Mouse (Mus musculus): ENCODE measurements around the gene Mtx1. TPM values are rescaled to one million over a fixed set of nuclear protein-coding genes. Genes with fewer than 3 reads are reported as not detected.

Mtx1 gene
- polyA plus RNA-seq (2015; fragmentation: Illumina TruSeq; extraction: RNeasy Lipid Tissue Mini Kit (QIAGEN cat#74804); ENCODE audit: low read depth, low replicate concordance) = 99.5 TPM

DNA sequence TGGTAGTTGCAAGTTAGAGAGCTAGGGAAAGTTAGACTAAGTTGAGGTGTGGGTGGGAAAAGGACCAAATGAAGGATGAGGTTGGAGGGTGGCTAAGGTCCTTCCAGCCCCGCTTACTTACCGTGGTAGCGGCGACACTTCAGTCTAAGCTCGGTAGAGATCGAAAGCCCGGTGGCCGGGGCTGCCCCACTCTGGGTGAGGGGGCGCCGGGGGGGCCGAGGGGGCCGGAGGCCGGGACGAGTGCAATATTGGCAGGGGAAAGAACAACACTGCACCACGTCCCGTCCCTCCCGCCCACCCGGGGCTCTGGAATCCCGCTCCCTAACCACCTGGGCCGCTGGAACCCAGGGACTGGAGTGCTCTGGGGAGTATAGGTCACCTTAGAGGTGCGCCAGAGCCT, at the start of gene Mtx1:
Gene Mtx1, minus strand, starts transcription at position 189 of the 400 bp plus-strand sequence.

DNA sequence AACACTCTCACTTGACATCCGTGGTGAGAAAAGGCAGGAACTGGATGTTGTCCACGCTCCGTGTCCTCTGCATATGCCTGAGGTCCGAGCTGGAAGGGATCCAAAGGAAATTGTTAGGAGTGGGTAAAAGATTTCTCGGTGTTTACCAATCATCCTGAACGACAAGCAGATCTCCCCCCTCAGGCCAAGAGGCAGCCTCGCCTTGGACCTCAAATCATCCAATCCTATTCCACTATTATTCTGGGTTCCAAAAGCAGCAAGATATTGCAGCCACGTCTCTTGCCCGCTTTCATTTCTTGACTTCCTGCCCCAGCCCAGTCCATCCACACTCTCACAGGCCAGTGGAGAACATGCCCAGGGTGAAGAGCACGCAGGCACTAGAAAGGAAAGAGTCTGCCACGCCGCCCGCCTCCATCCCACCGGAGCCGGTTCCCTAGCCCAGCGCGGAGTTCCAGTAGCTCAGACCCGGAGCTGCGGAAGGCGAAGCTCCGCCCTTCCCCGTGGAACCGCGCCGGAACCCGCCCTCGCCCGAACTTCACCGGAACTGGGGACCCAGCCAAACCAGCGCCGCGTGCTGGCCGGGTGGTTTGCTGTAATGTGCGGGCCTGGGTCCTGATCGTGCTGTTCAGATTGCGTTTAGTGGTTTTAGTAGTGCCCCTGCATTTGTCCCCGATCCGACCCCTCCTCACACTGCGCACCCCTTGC, 43.3 kb upstream of the Mtx1 start, which contains the start of gene Slc50a1:
Gene Slc50a1, minus strand, starts transcription at position 520 of the 705 bp plus-strand sequence.

DNA sequence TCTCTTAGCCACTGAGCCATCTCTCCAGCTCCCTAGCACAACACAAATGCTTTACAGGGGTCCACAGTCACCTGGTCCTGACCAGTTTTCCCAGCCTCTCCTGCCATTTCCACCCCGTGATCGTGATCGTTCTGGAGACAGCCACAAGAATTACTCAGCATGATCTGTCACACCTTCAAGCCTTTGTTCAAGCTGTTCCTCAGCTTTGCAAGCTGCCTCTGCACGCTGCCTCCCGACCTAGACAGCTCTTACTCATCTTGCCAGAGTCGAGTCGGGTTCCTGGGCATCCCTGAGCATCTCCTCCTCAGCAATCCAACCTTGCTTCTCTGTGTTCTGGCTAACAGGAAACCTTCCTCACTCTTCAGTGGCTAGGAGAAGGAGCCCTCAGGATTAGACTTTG, 32.2 kb upstream of the Mtx1 start, which contains the start of gene Dpm3:
Gene Dpm3, plus strand, starts transcription at position 283 of the 400 bp plus-strand sequence.

DNA sequence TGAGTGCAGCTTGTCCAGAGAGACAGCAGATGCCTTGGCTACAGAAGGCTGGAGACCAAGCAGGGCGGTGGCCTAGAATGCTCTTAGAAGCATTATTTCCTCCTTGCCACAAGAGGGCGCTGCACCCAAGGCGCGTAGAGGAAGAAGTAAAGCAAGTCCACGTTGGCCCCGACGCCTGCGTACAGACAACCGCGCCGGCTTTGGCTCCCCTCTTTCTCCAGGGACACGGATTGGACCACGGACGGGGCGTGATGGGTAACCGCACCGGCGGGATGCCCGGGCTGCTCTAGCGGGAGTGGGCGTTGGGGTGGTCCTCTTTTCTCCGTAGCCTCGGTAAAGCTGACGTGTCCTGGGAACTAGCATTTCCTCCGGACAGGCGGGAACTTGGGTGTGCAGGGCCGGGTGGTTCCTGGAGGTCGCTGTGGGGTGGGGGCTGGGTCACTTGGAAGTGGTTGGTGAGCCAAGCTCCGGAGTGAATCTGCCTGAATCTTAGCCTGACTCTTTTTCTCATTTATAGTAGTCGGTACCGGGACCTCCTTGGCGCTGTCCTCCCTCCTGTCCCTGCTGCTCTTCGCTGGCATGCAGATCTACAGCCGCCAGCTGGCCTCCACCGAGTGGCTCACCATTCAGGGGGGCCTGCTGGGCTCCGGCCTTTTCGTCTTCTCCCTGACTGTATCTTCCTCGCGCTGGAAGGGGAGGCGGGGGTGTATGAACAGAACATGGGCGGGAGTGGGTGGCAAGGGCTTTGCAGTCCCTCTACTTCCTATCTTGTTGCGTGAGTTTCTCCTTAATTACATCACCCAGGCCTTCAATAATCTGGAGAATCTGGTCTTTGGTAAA, 19.6 kb upstream of the Mtx1 start, which contains the start of gene Trim46:
Gene Trim46, minus strand, starts transcription at position 49 of the 840 bp plus-strand sequence.

DNA sequence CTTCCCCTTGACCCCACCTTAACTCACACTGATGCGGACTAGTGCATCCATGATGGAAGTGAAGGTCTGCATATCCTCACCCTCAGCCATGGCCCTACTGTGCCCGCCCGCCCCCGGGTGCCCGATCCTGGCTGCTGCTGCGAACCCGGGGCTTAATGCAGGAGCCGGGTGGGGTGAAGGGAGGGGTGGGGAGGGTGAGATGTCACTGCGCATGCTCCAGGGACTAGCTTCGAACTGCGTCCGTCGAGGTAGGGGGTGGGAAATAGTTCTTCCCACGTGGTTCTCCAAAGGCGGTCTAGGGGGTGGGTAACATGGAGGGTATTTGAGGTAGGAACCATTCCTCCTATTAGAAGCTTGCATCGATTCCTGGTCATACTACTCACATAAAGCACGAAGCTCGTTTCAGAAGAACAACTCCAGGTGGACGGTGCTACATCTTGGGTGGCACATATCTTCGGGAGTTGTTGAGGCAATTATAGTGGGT, 18.8 kb upstream of the Mtx1 start, which contains the start of gene Krtcap2:
Gene Krtcap2, plus strand, starts transcription at position 279 of the 484 bp plus-strand sequence.

DNA sequence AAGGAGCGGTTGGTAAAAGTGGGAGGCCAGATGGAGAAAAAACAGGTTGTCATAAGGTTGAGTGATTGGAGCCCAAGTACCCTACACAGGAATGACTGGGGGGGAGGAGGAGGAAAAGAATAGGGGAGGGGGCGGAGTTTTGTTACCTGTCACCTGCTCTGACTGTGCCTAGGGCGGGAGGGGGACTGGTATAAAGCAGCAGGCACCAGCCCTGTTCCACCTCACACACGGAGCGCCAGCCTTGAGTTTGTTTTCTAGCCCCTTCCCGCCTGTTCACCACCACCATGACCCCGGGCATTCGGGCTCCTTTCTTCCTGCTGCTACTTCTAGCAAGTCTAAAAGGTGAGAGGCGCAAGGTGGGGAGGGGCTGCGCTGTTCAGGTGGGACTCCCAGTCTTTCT, 1.9 kb upstream of the Mtx1 start, which contains the start of gene Muc1:
Gene Muc1, plus strand, starts transcription at position 222 of the 400 bp plus-strand sequence.

DNA sequence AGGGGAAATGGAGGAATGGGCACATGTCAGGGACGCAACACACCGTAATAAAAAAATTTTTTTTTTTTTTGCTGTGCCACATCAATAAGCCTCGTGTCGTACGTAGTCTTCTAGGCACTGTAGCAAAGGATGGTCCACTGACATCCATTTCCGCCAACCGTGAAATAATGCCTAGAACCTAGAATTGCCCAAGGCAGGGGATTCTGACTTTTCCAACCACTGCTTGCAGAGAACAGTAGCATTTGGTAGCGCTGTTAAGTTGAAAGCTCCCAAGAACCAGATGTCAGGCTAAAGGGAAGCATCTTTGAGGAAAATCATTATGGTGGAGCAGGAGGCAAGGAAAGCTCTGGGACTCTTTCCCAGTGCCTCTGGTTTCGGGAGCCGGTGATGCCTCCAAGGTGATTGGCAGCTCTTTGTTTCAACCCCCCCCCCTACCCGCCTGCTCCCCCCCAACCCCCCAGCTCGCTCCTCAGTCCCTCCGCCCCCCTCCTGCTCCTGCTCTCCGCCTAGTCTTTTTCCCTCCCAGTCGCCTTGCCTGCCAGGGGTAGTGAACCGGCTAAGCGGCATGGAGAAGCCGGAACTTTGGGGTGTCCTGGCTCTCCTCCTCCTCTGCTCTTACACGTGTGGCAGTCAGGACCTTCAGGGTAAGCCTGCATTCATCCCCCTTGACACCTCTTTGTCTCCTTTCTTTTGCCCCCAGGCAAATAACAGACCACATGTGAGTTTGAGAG, 12.0 kb downstream of the Mtx1 start, which contains the start of gene Thbs3:
Gene Thbs3, plus strand, starts transcription at position 500 of the 731 bp plus-strand sequence.

DNA sequence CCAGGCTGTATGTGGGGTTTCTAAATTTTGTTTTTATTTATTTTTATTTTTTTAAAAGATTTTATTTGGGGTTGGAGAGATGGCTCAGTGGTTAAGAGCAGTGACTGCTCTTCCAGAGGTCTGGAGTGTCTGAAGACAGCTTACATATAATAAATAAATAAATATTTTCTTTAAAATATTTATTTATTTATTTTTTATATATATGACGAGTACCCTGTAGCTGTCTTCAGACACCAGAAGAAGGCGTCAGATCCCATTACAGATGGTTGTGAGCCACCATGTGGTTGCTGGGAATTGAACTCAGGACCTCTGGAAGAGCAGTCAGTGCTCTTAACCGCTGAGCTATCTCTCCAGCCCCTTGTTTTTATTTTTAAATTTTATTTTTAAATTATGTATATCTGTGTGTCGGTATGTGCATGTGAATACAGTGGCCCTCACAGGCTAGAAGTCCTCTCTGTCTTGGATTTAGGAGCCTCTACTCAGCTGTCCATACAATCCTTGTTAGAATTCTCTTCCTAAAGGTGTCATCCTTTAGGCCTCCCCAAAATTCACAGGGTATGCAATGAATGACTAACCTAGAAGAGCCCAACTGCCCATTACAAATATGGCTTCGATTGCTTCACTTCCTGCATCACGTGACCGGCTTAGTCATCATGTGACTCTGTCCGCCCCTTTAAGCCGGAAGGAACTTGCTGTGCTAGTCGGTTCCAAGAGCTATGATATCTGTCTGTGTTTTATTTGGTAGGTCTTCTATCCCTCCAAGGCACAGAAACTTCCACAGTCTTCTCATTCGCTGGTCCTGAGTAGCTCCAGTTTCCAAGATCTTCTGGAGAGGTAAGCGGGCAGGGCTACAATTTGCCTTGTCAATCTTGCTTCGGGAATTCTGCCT, 24.4 kb downstream of the Mtx1 start, which contains the start of gene Gba:
Gene Gba, plus strand, starts transcription at position 676 of the 889 bp plus-strand sequence.

DNA sequence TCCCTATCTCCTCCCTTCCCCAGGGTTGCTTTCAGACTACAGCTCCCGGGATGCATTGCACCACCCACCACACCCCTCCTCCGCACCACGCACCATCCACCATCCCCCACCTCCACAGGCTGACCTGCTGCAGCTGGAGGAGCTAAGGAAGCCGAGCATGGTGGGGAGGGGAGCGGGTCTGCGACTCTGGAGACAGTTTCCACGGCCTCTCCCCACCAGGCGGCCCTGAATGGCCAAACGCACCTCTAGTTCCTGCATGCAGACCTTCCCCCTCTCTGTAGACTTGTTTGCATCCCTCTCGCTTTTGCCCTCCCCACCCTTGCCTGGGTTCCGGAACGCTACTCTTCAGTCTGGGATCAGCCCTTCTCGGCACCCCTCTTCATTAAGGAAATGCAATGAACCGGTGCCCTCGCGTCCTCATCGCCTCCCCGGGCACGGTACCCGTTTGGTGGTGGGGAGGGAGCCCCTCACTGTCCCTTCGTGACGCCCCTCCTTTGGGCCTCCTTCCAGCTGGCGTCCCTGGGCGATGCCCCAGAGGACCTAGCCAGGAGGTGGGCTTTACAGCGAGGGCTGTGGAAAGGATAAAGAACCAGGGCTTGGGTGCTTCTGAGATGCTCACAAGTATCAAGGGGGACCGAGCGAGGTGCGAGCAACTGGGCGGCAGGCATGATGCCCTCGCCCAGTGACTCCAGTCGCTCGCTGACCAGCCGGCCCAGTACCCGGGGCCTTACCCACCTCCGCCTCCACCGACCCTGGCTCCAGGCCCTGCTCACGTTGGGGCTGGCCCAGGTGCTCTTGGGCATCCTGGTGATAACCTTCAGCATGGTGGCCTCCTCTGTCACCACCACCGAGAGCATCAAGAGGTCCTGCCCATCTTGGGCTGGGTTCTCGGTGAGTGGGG, 43.6 kb downstream of the Mtx1 start, which contains the start of gene Fam189b:
Gene Fam189b, plus strand, starts transcription at position 86 of the 901 bp plus-strand sequence.

DNA sequence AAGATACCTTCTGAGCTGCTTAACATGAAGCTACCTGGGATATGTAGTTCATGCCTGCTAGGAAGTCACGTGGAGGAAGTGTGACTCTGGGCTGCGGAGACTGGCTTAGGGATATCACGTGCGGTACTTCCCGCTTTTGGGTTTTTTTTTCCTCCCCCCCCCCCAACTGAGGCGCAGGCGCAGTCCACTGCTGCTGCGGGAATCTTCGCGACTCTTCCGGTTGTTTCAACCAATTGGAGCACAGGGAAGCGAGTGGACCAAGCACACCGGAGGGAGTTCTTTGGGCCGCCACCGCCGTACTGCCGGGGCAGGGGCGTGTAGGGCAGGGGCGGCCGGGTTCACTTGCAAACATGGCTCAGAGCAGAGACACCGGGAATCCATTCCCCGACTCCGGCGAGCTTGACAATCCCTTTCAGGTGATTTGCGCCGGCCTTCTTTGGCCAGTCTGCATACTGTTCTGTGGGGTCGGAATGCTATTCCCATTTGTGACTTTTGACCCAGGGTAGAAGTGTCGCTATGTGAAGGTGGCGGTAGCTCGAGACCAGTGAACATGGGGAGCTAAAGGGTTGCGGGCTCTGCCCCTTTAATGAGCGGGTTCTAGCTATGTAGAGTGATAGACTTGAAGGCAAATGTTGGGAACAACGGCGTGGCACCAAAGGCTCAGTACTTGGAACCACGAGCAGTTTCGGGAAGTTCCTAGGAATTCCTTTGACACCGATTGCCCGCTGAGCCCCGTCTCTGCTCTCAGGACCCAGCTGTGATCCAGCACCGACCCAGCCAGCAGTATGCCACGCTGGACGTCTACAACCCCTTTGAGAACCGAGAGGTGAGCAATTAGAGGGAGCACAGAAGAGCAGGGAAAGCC, 49.4 kb downstream of the Mtx1 start, which contains the start of gene Scamp3:
Gene Scamp3, plus strand, starts transcription at position 232 of the 865 bp plus-strand sequence.

DNA sequence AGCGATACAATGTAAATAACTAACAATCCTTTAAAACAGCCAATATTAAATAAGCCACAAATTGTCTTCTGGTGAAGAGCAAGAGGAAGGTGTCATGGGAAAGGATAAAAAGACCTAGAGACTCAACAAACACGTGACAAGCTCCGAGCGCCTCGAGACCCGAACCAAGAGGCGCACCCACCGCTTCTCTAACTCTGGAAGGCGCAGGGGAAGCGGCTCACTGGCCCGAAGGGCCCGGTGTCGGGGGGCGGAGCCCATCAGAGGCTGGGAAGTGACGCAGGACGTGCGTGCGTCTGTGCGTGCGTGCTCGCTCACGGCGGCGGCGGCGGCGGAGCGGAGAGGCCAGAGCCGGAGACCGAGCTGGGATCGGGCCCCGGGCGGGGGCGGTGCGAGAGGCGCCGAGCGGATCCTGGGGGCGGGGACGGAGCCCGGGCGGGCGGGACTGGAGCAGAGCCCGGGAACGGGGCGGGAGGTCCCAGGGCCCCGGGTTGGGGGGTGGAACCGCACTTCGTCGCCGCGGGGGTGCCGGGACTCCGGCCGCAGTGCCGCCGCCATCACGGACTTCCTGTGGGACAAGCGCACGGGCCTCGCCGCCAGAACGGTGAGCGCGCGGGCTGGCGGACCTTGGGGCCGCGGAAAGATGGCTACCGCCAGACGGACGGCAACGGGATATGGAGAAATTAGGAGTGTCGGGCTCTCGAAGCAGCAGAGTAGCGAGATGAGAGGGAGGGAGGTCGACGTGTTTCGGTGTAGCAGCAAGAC, 62.2 kb downstream of the Mtx1 start, which contains the start of gene Clk2:
Gene Clk2, plus strand, starts transcription at position 290 of the 762 bp plus-strand sequence.

DNA sequence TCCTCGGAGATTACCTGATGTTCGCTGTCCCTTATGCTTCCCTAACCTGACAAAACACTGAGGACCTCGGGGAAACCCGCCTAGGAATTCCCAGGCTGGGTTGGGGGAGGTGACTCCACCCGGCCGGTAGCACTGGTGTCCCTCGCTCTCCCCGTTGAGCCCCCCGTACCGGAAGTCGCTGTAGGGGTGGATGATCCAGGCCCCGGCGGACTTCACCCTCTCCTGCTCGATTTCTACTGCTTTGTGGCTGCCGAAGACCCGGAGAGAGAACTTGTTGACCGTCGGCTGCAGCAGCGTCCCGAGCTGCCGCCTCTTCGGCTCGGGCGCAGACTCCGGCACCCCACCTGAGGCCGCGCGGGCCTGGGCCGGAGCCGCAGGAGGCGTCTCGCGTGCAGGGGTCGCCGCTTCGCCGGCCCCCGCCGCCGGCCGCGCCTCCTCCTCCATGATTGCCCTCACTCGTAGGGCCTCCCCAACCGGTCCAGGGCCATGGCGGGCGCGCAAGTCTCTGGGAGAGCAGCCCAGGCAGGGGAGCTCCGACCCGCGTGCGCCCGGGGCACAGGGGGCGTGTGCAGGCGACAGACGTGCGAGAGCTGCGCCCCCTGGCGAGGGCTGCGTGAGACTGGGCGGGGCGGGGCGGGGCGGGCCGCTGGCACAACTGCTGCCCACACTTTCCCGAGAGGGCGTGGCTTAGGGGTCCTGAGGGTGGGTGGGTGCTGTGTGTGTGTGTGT, 67.1 kb downstream of the Mtx1 start, which contains the start of gene Hcn3:
Gene Hcn3, minus strand, starts transcription at position 581 of the 729 bp plus-strand sequence.

Other genes starting within 250 kb of the Mtx1 start
- gene Rusc1, start 133.8 kb downstream of the Mtx1 start, polyA plus RNA-seq (2015; fragmentation: Illumina TruSeq; extraction: RNeasy Lipid Tissue Mini Kit (QIAGEN cat#74804); ENCODE audit: low read depth, low replicate concordance) = 130 TPM
- gene Gm43738, start 126.0 kb downstream of the Mtx1 start, polyA plus RNA-seq (2015; fragmentation: Illumina TruSeq; extraction: RNeasy Lipid Tissue Mini Kit (QIAGEN cat#74804); ENCODE audit: low read depth, low replicate concordance) = not detected
- 98.7 TPM for gene Fdps, start 125.1 kb downstream of the Mtx1 start, polyA plus RNA-seq (2015; fragmentation: Illumina TruSeq; extraction: RNeasy Lipid Tissue Mini Kit (QIAGEN cat#74804); ENCODE audit: low read depth, low replicate concordance)
- gene Pklr, start 90.9 kb downstream of the Mtx1 start, polyA plus RNA-seq (2015; fragmentation: Illumina TruSeq; extraction: RNeasy Lipid Tissue Mini Kit (QIAGEN cat#74804); ENCODE audit: low read depth, low replicate concordance) = not detected
- 8.9 TPM for gene Hcn3, start 66.9 kb downstream of the Mtx1 start, polyA plus RNA-seq (2015; fragmentation: Illumina TruSeq; extraction: RNeasy Lipid Tissue Mini Kit (QIAGEN cat#74804); ENCODE audit: low read depth, low replicate concordance)
- gene Clk2, start 62.3 kb downstream of the Mtx1 start, polyA plus RNA-seq (2015; fragmentation: Illumina TruSeq; extraction: RNeasy Lipid Tissue Mini Kit (QIAGEN cat#74804); ENCODE audit: low read depth, low replicate concordance) = 35.8 TPM
- 70.0 TPM for gene Scamp3, start 49.6 kb downstream of the Mtx1 start, polyA plus RNA-seq (2015; fragmentation: Illumina TruSeq; extraction: RNeasy Lipid Tissue Mini Kit (QIAGEN cat#74804); ENCODE audit: low read depth, low replicate concordance)
- gene Fam189b, start 43.9 kb downstream of the Mtx1 start, polyA plus RNA-seq (2015; fragmentation: Illumina TruSeq; extraction: RNeasy Lipid Tissue Mini Kit (QIAGEN cat#74804); ENCODE audit: low read depth, low replicate concordance) = 38.8 TPM
- gene Gba, start 24.2 kb downstream of the Mtx1 start, polyA plus RNA-seq (2015; fragmentation: Illumina TruSeq; extraction: RNeasy Lipid Tissue Mini Kit (QIAGEN cat#74804); ENCODE audit: low read depth, low replicate concordance) = 53.9 TPM
- gene Thbs3, start 11.9 kb downstream of the Mtx1 start, polyA plus RNA-seq (2015; fragmentation: Illumina TruSeq; extraction: RNeasy Lipid Tissue Mini Kit (QIAGEN cat#74804); ENCODE audit: low read depth, low replicate concordance) = 26.1 TPM
- 0.33 TPM for gene Muc1, start 2.0 kb upstream of the Mtx1 start, polyA plus RNA-seq (2015; fragmentation: Illumina TruSeq; extraction: RNeasy Lipid Tissue Mini Kit (QIAGEN cat#74804); ENCODE audit: low read depth, low replicate concordance)
- gene Krtcap2, start 18.9 kb upstream of the Mtx1 start, polyA plus RNA-seq (2015; fragmentation: Illumina TruSeq; extraction: RNeasy Lipid Tissue Mini Kit (QIAGEN cat#74804); ENCODE audit: low read depth, low replicate concordance) = 68.5 TPM
- 53.6 TPM for gene Trim46, start 19.2 kb upstream of the Mtx1 start, polyA plus RNA-seq (2015; fragmentation: Illumina TruSeq; extraction: RNeasy Lipid Tissue Mini Kit (QIAGEN cat#74804); ENCODE audit: low read depth, low replicate concordance)
- 107 TPM for gene Dpm3, start 32.3 kb upstream of the Mtx1 start, polyA plus RNA-seq (2015; fragmentation: Illumina TruSeq; extraction: RNeasy Lipid Tissue Mini Kit (QIAGEN cat#74804); ENCODE audit: low read depth, low replicate concordance)
- 61.6 TPM for gene Slc50a1, start 43.5 kb upstream of the Mtx1 start, polyA plus RNA-seq (2015; fragmentation: Illumina TruSeq; extraction: RNeasy Lipid Tissue Mini Kit (QIAGEN cat#74804); ENCODE audit: low read depth, low replicate concordance)
- gene Efna1, start 54.1 kb upstream of the Mtx1 start, polyA plus RNA-seq (2015; fragmentation: Illumina TruSeq; extraction: RNeasy Lipid Tissue Mini Kit (QIAGEN cat#74804); ENCODE audit: low read depth, low replicate concordance) = 9.0 TPM
- gene Efna3, start 95.9 kb upstream of the Mtx1 start, polyA plus RNA-seq (2015; fragmentation: Illumina TruSeq; extraction: RNeasy Lipid Tissue Mini Kit (QIAGEN cat#74804); ENCODE audit: low read depth, low replicate concordance) = 43.7 TPM
- not detected for gene Efna4, start 110.9 kb upstream of the Mtx1 start, polyA plus RNA-seq (2015; fragmentation: Illumina TruSeq; extraction: RNeasy Lipid Tissue Mini Kit (QIAGEN cat#74804); ENCODE audit: low read depth, low replicate concordance)
- gene Adam15, start 122.9 kb upstream of the Mtx1 start, polyA plus RNA-seq (2015; fragmentation: Illumina TruSeq; extraction: RNeasy Lipid Tissue Mini Kit (QIAGEN cat#74804); ENCODE audit: low read depth, low replicate concordance) = 137 TPM
- 0.19 TPM for gene Dcst2, start 134.9 kb upstream of the Mtx1 start, polyA plus RNA-seq (2015; fragmentation: Illumina TruSeq; extraction: RNeasy Lipid Tissue Mini Kit (QIAGEN cat#74804); ENCODE audit: low read depth, low replicate concordance)
- gene Dcst1, start 138.2 kb upstream of the Mtx1 start, polyA plus RNA-seq (2015; fragmentation: Illumina TruSeq; extraction: RNeasy Lipid Tissue Mini Kit (QIAGEN cat#74804); ENCODE audit: low read depth, low replicate concordance) = not detected
- gene Zbtb7b, start 167.7 kb upstream of the Mtx1 start, polyA plus RNA-seq (2015; fragmentation: Illumina TruSeq; extraction: RNeasy Lipid Tissue Mini Kit (QIAGEN cat#74804); ENCODE audit: low read depth, low replicate concordance) = 17.3 TPM
- gene Lenep, start 175.7 kb upstream of the Mtx1 start, polyA plus RNA-seq (2015; fragmentation: Illumina TruSeq; extraction: RNeasy Lipid Tissue Mini Kit (QIAGEN cat#74804); ENCODE audit: low read depth, low replicate concordance) = 5.2 TPM
- 29.1 TPM for gene Flad1, start 184.8 kb upstream of the Mtx1 start, polyA plus RNA-seq (2015; fragmentation: Illumina TruSeq; extraction: RNeasy Lipid Tissue Mini Kit (QIAGEN cat#74804); ENCODE audit: low read depth, low replicate concordance)
- 4.6 TPM for gene Cks1b, start 191.3 kb upstream of the Mtx1 start, polyA plus RNA-seq (2015; fragmentation: Illumina TruSeq; extraction: RNeasy Lipid Tissue Mini Kit (QIAGEN cat#74804); ENCODE audit: low read depth, low replicate concordance)
- 11.6 TPM for gene Shc1, start 191.4 kb upstream of the Mtx1 start, polyA plus RNA-seq (2015; fragmentation: Illumina TruSeq; extraction: RNeasy Lipid Tissue Mini Kit (QIAGEN cat#74804); ENCODE audit: low read depth, low replicate concordance)
- 35.5 TPM for gene Pygo2, start 203.1 kb upstream of the Mtx1 start, polyA plus RNA-seq (2015; fragmentation: Illumina TruSeq; extraction: RNeasy Lipid Tissue Mini Kit (QIAGEN cat#74804); ENCODE audit: low read depth, low replicate concordance)
- gene Pbxip1, start 209.6 kb upstream of the Mtx1 start, polyA plus RNA-seq (2015; fragmentation: Illumina TruSeq; extraction: RNeasy Lipid Tissue Mini Kit (QIAGEN cat#74804); ENCODE audit: low read depth, low replicate concordance) = 34.8 TPM
- gene Pmvk, start 227.5 kb upstream of the Mtx1 start, polyA plus RNA-seq (2015; fragmentation: Illumina TruSeq; extraction: RNeasy Lipid Tissue Mini Kit (QIAGEN cat#74804); ENCODE audit: low read depth, low replicate concordance) = 72.8 TPM